Mouse (Mus musculus): ENCODE data around the gene Trim66.

Trim66 gene

DNA sequence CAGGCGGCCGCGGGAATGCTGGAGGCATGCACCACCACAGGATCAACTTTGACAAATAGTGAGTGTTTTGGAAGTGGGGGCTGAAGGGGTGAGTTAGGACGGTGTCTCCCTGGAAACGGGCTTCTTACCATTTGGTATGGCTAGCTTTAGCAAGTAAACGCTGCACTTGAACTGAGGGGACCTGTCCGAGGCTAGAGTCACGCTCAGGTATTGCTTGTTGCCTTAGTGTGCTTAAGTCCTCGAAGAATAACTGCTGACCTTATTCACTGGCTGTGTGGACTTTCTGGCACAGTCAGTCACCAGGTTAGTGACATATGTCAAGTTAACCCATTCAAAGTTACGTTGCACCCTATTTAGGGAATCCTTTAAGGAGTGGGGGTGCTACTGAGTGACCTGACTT lies 12.0 kb upstream of the Trim66 start:
- 5% methylated on average over 10 of the region's 10 CpGs for WGBS

GRCm38 (mm10) chr7:109518838-109519696 lies 11.1 kb upstream of the Trim66 start, which contains the start of gene Rpl27a:
TSS of gene Rpl27a (plus strand) at chr7:109519147.
- under 1% methylated on average over 71 of the region's 72 CpGs for WGBS

DNA sequence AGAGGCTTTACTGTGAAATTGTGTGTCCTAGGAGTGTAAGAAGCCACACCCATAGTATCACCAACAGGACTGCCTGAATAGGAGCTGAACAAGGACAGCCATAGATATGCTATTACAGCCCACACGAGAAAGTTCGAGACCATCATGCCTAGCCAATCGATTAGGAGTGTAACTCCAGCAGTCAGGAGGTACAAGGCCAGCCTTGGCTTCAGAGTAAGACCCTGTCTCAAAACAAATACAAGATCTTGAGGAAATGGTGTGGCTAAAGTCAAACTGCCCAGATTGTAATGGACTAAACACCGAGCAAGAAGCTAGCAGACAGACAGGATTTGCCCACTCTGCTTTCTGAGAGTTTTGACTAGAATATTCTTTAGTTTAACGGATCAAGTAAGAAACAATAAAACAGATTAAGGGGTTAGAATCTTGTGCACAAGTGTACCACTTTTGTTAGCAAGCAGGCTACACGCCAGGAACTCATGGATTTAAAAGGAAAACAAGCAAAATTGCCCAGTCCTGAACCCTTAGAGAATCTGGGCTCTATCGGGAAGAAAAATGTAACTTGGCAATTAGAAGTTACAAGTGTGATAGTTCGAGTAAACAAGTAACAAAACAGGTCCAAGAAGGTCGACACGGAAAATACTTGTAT lies 10.2 kb upstream of the Trim66 start:
- 16% methylated on average over 10 of the region's 10 CpGs for WGBS

- WGBS = 92% methylated on average over 3 of the region's 3 CpGs
Measured at GRCm38 (mm10) chr7:109516500-109516899, 8.6 kb upstream of the Trim66 start.

DNA sequence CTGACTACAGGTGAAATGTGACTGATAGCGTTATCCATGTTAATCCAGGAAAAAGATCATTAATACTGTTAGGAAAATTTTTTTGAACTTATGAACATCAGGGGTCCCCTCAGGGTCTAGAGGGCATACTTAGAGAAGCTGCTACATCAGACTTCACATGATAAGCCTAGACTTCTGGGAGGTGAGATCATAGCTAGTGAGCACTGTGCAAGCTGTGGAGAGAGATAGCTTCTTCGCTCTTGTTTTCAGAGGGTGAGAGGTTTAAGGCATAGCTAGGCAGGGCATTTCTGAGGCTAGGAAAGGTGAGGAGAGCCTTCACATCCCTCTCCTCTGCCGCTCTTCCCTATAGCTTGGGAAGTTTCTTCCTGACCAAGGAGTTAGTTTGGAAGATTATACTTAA lies 3.9 kb upstream of the Trim66 start:
- WGBS = 96% methylated on average over 3 of the region's 3 CpGs

- WGBS = 51% methylated on average over 2 of the region's 2 CpGs
Measured at GRCm38 (mm10) chr7:109510799-109511198, 2.9 kb upstream of the Trim66 start.

- 58% methylated on average over 9 of the region's 9 CpGs for whole genome bisulfite sequencing
Measured at GRCm38 (mm10) chr7:109507572-109507971, 362 bp downstream of the Trim66 start.

DNA sequence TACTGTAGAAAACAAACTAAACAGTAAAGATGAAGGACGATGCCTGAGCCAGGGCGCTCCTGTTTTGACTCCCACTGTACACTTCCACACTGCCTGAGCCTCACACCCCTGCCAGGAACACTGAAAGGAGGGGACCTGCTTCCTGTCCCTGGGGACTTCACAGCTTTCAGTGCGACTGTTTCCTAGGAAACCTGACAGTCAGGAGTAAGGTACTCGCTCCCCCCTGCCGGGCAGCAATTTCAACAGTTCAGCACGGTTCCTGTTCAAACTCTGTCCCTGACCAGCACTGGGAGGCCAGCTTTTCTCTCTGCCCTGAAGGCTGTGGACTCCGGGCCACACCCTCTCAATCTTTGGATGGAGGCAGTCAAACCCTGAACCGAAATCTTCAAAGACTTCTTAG lies 815 bp downstream of the Trim66 start:
- 31% methylated on average over 8 of the region's 8 CpGs for WGBS

DNA sequence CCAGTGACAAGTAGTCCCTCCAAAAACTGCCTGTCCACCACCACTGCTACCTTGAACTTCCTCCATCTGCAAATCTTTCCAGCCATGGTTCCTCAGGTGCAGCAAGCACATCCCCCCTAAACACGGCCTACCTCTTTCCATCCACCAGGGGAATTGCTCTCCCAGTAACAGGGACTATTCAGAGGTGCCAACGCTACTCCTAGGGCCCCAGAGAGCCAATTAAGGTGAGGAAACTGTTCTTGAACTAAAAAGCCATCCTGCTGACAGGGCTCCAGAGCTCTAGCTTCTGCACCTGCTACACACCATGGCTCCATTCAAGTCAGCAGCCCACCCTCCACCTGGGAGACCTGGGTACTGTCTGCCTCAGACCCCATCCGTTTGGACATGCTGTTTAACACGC lies 10.4 kb downstream of the Trim66 start:
- 67% methylated on average over 4 of the region's 4 CpGs for WGBS

DNA sequence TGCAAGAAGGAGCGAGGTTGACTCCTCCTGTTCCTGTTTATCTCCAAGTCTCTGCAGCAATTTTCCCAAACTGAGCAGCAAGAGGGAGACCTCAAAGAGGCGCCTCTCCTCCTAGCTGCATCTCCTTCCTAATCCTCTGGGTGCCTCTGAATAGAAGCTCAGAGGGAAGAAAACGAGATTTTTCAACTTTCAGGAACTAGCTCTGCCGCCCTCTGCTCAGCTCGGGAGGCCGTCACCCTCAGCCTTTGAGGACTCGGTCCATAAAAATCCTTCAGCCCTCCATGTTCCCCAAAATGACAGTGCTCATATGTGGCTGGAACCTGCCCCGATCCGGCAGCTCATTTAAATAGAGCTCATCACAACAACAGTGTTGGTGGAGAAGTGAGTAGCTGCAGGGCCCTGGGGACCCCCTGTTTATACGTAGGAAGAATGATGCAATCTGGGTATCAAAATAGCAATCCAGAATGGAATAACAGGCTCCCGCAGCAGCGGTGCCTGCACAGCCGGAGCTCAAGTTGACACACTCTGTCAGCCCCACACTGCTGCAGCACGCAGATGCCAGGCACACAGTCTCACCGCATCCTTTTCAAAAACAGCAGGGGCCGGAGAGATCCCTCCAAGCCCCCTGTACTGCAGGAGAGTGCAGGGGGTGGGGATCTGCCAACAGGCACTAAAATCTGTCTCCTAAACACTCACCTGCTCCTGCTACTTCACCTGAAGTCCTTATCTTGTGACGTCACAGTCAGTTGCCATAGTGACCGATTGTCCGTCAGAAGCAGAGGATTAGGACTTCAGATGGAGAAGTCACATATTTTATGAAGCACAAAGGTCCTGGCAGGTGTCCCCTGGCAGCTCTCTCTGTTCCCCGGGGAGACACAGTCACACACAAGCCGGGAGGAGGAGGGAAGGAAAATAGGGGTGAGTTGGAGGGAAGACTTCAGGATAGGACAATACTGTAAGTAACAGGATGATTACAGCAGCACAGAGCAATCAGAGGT lies 14.3 kb downstream of the Trim66 start:
- WGBS = 9% methylated on average over 21 of the region's 21 CpGs

DNA sequence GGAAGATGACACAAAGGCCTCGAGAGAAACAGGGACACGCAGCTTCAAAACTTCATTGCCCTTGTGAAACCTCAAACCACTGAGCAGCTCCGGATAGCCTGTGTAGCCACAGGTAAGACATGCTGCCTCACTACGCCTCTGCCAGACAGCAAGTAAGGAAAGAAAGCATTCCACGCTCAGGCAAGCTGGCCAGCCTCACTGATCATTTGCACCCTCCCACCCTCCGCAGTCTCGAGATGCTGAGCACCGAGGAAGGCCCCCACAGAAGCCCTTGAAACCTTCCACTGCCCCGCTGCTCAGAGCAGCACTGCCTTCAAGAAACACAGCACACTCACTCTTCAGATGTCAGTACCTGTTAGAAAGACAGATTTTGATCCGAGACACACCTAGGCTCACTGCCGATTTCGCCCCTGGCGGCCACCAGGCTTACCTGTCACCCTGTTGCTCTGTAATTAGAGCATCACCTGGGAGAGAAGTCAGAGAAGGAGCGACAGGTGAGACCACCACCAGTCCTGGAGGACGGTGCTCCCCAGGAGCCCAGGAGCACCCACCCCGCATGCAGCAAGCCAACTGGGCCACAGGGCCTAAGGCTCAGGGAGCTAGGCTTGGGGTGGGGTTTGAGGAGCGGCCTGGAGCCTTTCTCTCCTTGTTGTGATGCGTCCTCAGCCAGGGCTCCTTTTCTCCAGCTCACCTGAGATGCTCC lies 15.2 kb downstream of the Trim66 start:
- 60% methylated on average over 18 of the region's 18 CpGs for WGBS

DNA sequence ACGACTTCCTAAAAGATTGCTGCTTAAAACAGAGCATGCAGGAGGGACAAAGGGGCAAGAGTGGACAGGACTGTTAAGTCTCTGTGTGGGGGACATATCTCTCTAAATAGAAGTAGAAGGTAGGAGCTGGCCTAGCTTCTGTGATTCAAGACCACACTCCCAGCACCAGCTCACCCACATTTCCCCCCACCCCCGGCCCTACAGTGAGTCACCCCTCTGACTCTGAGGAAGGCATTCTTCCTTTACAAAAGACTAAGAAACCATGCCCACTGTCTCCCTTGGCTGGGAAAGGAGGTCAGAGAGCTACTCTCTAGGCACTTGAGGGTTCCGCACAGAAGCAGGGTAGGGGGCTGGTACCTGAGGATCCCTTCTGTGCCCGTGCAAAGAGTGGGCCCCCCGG lies 23.7 kb downstream of the Trim66 start:
- 55% methylated on average over 5 of the region's 5 CpGs for WGBS

GRCm38 (mm10) chr7:109480765-109481197 lies 27.2 kb downstream of the Trim66 start:
- WGBS = 42% methylated on average over 7 of the region's 7 CpGs

- 79% methylated on average over 3 of the region's 3 CpGs for WGBS
Measured at GRCm38 (mm10) chr7:109477926-109478325, 30.0 kb downstream of the Trim66 start.

- 69% methylated on average over 4 of the region's 4 CpGs for WGBS
Measured at GRCm38 (mm10) chr7:109470700-109471099, 37.2 kb downstream of the Trim66 start.

DNA sequence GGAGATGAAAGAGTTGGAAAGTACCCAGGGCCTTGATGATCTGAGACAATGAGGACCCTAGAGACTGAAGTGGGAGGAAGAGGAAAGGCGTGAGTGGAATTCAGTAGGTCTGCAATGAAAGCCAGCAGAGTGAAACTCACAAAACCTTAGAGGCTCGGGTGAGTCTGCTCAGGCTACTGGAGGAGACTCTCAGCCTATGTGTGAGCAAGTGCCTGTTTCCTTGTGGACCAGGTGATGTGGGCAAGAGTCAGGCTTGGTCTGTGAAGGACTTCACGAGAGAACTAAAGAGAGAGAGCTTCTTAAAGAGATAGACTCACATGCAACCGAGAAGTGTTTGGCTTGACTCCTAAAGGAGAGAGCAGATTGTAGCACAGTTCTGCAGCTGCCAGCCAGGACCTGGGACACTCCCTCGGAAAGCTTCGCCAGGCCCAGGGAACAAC lies 39.7 kb downstream of the Trim66 start:
- WGBS = 27% methylated on average over 6 of the region's 6 CpGs

GRCm38 (mm10) chr7:109467591-109467990 lies 40.3 kb downstream of the Trim66 start:
- WGBS = 21% methylated on average over 2 of the region's 2 CpGs

- WGBS = 93% methylated on average over 8 of the region's 8 CpGs
Measured at GRCm38 (mm10) chr7:109460698-109461097, 47.2 kb downstream of the Trim66 start.

DNA sequence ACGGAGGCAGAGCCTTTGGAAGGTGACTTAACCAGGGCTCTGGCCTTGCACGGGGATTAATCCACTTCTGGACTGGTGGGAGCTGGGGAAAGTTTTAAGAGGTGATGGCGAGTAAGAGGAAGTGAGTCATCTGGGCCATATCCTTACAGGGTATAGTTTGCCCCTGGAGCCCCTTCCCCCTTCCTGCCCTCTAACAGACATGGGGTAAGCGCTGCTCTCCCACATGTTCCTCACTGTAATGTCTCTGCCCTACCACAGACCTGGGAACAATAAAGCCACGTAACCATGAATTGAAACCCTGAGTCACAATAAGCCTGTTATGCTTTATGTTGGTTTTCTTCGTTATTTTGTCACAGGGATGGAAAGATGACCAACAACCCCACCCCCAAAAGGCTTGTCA lies 51.4 kb downstream of the Trim66 start:
- 79% methylated on average over 6 of the region's 6 CpGs for WGBS

DNA sequence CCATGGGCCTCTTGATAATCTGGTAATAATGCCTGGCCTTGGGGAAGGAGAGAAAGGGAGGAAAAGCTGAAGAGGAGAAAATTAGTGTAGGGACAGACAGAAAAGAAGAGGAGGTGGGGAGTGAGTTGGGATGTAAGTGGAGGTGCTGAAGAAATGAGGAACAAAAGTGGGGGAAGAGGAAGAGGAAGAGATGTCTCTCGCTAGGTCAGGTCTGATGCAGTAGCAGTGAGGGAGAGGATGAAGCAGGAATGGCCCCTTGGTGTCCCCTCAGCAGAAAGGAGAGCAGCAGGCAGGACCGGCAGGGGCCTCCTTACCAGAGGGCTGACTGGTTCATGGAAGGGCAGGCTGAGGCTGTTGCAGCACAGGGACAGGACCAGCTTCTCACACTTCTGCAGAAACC lies 52.2 kb downstream of the Trim66 start:
- WGBS = 82% methylated on average over 2 of the region's 2 CpGs

DNA sequence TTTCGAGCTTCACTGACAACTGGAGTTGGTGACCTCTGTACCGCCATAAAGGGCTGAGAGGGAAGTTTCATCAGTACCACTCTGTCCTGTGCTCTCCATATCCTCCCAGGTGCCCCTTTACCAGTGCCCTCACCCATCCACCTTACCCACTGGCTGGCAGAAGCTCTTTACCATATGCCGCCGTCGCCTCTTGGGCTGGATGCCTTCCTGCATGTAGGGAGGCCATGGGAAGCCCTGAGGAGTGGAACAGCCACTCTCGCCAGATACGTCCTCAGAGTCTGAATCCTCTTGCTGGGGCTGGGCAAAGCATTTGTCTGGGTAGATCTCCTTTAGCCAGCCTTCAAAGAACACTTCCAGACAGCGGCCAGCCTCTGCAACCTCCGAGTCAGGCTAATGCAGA lies 53.1 kb downstream of the Trim66 start:
- 91% methylated on average over 9 of the region's 9 CpGs for WGBS

Measured in cerebral cortex, adult 2 months (tissue).